Mouse (Mus musculus) left cerebral cortex, adult 11 months (tissue): ENCODE results near the gene Gm10490.
"Not testable (repeated sequence)": the region's sequence is repeated elsewhere in the genome, so short reads cannot be mapped to it uniquely, and the experiment has no call there.

ENCODE experiments used
- DNase-seq: peaks from one replicate; pipeline ENCODE4 v3.0.0; 2022; ENCODE audit warnings: low spot score

Gene Gm10490

DNA sequence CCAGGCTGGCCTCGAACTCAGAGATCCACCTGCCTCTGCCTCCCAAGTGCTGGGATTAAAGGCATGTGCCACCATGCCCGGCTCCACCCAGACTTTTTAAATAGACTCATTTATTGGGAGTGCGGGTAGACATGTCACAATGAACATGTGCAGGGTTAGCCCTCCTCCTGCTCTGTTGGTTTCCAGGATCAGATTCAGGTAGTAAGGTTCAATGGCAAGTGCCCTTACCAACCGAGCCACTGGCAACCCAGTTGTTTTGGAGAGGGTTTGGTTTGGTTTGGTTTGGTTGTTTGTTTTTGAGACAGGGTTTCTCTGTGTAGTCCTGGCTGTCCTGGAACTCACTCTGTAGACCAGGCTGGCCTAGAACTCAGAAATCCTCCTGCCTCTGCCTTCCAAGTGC, at the start of gene Gm10490:
Gm10490 (plus strand) TSS at position 301 of the 400 bp plus-strand sequence.
- not testable (repeated sequence) for DNase-seq

- no peak for DNase-seq
These were observed 46.2 kb upstream of the Gm10490 start for GRCm38 (mm10) chrX:7863181-7863580.

DNA sequence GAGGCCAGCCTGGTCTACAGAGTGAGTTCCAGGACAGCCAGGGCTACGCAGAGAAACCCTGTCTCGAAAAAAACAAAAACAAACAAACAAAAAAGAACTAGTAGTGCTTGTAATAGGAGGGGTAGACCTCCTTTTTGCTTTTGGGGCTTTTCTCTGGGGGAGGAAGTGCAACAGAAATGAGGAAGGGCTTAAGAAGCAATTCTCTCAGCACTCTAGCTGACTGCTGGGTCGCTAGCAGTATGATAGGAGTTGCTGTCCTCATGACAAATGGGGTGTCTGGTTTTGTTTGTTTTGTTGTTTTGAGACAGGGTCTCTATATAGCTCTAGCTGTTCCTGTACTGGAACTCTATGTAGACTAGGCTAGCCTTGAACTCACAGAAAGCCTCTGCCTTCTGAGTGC, 44.8 kb upstream of the Gm10490 start:
- no peak for DNase-seq

DNA sequence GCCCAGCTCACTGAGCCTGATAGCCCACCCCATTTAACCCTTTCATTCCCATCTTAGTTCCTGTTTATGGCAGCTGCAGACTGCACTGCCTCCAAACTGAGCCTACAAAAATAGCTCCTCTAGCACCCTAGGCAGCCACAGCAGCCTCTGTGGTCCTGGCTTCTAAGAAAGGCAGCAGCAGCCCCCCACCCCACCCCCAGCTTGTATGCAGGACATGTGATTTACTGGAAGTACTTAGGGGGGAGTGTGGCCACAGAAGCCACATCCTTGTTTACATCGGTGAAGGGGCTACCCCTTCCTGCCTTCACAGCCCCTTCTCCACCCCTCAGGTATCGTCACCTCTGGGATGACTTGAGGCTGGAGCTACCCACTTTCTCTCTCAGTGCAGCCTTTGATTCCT, 44.0 kb upstream of the Gm10490 start:
- no peak for DNase-seq

GRCm38 (mm10) chrX:7865786-7866185, 43.6 kb upstream of the Gm10490 start:
- DNase-seq: no peak

DNA sequence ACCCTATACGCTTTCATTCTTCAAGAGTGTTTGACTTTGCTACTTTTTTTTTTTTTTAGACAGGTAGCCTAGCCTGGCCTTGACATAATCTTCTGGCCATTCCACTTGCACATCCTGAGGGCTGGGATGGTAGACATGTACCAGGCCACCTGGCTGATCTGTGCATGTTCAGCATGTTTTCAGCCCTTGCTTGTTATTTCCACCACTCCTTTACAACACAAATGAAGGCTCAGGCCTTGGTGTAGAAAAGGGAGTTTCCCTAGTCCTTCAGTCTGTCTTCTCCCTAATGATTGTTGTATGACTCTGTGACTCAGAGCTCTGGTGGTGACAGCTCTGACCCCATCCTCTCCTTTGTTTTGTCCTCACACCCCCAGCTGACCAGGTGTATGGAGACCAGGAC, 42.2 kb upstream of the Gm10490 start:
- DNase-seq: no peak

DNA sequence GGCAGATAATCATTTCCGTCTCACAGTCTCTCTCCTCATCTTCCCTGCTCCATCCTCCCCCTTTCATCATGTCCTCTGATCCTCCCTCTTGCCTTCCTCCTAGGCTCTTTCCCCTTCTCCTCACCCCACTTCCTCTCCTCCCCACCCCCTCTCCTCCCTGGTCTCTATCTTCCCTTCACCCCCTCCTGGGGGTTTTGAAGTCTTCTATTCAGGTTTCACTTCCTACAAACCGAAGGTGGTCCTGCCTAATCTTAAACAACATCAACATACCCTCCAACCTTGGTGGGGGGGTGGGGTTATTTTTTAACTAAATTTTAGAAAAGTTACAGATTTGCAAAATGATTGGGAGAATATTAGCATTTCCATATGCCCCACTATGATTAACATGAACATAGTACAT, 40.8 kb upstream of the Gm10490 start:
- no peak for DNase-seq

DNA sequence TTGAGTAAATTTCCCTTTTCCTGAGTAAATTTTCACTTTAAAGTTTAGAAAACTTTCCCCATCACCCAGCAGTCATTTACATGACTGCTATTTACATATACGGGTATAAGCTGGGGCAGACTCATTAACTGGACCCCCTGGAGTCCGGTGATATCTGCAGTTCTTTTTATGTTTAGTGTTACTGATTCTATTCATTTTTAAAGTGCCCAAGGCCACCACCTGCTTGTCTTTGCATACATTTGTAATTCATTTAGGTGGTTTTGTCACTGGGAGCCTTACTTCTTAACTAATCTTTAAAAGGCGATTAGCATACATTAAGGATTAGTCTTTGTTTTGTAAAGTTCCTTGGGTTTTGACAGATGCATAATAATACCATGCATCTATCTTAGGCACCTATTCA, 39.5 kb upstream of the Gm10490 start:
- no peak for DNase-seq

- DNase-seq: peak; percentile 82
These were observed 31.3 kb upstream of the Gm10490 start, which contains the start of gene Pim2 for GRCm38 (mm10) chrX:7878007-7878419. TSS of gene Pim2 (plus strand) at chrX:7878262.

- DNase-seq: no peak
These were observed 30.8 kb upstream of the Gm10490 start for GRCm38 (mm10) chrX:7878495-7878894.

DNA sequence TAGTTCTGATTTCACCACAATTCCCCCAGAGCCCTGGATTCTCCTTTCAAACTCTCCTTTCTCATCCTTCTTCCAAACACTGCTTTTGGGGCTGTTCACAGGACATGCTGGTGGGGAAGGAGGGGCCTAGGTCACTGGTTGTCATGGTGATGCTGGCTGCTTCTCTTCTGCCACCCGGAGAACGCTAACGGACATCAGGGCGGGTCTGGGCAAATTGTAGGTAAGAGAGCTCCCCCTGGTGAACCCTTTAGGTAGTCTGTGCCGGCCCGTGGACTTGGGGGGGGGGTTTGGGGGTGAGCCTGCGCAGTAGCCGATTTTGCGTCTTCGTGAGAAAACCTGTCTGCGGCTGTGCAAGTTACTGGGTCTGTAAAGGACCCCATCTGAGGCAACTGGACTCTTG, 29.5 kb upstream of the Gm10490 start:
- peak; percentile 50 for DNase-seq

DNA sequence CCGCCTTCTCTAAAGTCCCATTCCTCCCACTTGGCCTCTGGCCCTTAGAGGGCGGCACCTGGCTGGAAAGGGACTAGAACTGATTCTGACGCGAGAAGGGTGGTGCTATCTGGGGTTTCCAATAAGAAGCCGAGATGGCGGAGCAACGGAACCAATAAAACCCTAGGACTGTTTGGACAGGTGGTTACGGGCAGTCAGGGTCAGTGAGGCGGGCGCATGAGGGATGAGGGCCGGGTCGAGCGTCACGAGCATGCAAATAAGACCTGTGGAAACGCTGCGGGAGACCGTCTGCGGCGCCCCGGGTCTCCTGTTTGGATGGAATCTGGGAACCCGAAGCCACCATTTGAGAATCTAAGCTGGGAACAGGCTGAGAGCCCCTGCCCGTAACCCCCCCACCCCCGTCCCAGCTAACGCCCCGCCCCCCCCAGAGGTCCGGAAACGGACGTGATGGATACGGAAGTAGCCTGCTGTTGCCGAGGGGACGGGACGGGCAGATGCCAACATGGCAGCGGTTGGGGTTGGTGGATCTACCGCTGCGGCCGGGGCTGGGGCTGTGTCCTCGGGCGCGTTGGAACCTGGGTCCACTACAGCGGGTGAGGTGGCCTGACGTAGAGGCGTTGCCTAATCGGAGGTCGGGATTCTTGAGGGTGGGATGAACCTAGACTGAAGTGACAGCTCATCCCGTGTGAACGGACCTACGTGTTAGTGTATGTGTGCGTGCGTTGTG, 25.3 kb upstream of the Gm10490 start, which contains the start of gene Slc35a2:
Slc35a2 (plus strand) TSS at position 188 of the 727 bp plus-strand sequence.
- DNase-seq: peak; percentile 81

- no peak for DNase-seq
These were observed 11.1 kb upstream of the Gm10490 start for GRCm38 (mm10) chrX:7898211-7898610.

GRCm38 (mm10) chrX:7898880-7899874, 10.2 kb upstream of the Gm10490 start, which contains the start of the genes Pqbp1 and Timm17b:
TSS of gene Pqbp1 (minus strand) at chrX:7899269.
TSS of gene Timm17b (plus strand) at chrX:7899357.
- DNase-seq: peak; percentile 87

- no peak for DNase-seq
These were observed 4.9 kb upstream of the Gm10490 start for GRCm38 (mm10) chrX:7904441-7904840.

GRCm38 (mm10) chrX:7907735-7908134, 1.6 kb upstream of the Gm10490 start, which contains the start of gene Gm10491:
TSS of gene Gm10491 (minus strand) at chrX:7907835.
- DNase-seq: no peak

DNA sequence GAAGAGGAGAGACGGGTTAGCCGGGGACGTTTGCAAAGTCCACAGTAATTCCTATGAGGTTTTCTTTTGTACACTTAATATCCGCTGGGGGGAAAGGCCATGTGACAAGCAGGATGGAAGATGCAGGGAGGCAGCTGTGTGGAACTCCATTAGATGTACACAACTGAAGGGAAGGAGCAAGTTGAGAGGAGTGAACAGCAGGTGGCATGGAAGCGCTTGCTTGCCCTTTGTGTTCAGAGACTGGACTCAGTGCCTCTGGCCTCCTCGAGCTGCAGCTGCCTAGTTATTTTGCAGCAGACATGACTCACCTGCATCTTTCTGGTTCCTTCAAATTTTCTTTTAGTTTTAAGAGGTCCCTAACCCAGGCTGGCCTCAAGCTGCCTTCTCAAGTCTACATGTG, 1.1 kb downstream of the Gm10490 start:
- no peak for DNase-seq

- DNase-seq: not testable (repeated sequence)
These were observed 6.3 kb downstream of the Gm10490 start for GRCm38 (mm10) chrX:7915669-7916068.

DNA sequence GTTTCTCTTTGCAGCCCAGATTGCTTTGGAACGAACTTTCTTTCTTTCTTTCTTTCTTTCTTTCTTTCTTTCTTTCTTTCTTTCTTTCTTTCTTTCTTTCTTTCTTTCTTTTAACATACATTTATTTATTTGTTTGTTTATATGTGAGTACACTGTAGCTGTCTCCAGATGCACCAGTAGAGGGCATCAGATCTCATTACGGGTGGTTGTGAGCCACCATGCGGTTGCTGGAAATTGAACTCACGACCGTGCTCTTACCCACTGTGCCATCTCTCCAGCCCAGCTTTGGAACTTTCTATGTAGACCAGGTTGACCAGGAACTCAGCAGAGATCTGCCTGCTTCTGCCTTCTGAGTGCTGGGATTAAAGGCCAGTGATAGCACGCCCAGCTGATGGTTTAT, 8.6 kb downstream of the Gm10490 start:
- DNase-seq: not testable (repeated sequence)

DNA sequence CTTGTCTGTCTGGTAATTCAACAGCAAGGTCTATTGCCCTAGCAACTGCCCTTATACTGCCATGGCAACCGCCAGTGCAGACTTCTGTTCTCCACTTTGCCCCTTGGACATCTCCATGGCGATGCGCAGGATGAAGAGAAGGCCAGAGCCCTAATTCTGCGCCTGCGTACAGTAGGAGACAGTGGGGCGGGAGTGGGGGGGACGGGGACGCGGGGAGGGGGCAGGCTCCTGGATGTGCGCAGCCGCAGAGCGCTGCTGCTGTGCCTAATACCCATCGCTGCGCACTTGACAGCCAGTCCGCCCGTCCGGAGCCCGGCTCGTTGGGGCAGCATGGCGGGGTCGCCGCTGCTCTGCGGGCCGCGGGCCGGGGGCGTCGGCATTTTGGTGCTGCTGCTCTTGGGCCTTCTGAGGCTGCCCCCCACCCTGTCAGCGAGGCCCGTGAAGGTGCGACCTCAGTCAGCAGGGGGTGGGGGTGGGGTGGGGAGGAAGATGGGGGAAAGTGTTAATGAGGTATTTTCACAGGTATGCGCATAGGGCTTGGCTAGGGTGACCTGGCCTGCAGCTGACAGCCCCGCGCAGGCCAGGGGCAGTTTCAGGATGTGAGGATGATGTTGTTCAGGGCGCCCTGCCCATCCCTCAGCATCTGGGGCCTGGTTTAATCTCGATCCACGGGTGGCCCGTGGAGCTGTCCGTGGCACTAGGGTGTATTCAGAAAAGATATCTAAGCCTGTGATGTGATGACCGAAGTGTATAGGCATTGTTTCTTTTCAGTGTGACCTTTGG, 10.4 kb downstream of the Gm10490 start, which contains the start of gene Pcsk1n:
Pcsk1n (plus strand) TSS at position 222 of the 783 bp plus-strand sequence.
- DNase-seq: peak; percentile 29

GRCm38 (mm10) chrX:7922032-7922431, 12.7 kb downstream of the Gm10490 start:
- DNase-seq: no peak

DNA sequence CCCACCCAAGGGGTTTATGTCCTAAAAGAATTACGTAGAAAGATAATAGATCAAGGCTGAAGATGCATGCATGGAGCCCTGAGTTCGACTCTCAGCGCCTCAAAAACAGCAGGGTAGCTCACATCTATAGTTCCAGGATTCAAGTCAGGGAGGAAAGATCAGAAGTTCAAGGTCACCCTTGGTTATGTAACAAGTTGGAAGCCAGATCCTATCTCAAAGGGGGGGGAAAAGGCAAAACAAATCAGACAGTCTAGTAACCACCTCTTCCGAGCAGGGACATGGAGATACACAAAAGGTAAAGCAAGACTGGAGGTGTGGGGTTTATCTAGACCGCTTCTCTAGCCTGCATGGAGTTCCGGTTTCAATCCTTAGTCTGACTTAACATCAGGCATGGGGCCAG, 16.9 kb downstream of the Gm10490 start:
- no peak for DNase-seq
